Mouse (Mus musculus) adrenal gland, adult 18-20 months (tissue): ENCODE results near the gene Lix1l. TPM values are rescaled to one million over a fixed set of nuclear protein-coding genes. Genes with fewer than 3 reads are reported as not detected.
"Not testable (repeated sequence)": the region's sequence is repeated elsewhere in the genome, so short reads cannot be mapped to it uniquely, and the experiment has no call there.

Experiments
- DNase-seq, 2 experiments: peaks; one replicate each; pipeline ENCODE4 v3.0.0; 2021 to 2022; ENCODE audit warnings: low spot score in 2 of 2
- total RNA-seq, 2 experiments: library from RNA; stranded (reverse); gene quantifications; 1 replicate in 1 of 2; 2 replicates in 1 of 2; pipeline ENCODE4 v1.2.3; 2021

Gene Lix1l
- total RNA-seq, 2 experiments from 2014 or later = 24.4 to 39.1 TPM

- no peak for DNase-seq
Observed at GRCm38 (mm10) chr3:96617941-96618340, 17.0 kb downstream of the Lix1l start.

DNA sequence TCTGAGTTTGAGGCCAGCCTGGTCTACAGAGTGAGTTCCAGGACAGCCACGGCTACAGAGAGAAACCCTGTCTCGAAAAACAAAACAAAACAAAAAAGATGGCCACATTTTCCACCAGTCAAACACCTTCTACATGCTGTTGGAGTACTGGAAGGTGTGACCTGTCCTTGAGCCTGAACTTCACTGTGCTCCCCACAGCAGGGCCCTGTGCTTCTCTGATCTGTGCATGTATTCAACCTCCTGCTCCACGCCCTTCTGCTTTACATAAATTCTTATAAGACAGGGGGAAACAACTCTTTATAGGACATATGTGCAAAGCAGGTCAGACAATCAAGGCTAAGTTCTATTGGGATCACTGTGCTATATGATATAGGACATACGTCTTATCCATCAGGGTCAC lies 22.3 kb downstream of the Lix1l start:
- DNase-seq = no peak

GRCm38 (mm10) chr3:96629729-96630600 lies 29.0 kb downstream of the Lix1l start, which contains the start of gene Rbm8a:
Rbm8a (plus strand) TSS chr3:96629933.
- DNase-seq = peak; percentile 90 to 93

DNA sequence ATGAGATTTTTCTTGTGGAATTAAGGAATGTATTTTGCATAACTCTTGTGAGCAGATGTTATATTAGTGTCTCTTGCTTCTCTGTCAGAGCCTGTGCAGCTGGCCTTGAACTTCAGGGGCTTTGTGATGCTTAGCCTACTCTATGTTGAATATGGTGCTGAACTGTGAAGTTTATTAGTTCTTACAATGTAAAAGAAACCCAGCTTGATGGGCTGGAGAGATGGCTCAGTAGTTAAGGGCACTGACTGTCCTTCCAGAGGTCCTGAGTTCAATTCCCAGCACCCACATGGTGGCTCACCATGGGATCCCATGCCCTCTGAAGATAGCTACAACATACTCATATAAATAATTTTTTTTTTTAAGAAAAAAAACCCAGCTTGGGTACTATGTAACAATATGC lies 31.1 kb downstream of the Lix1l start:
- no peak for DNase-seq

DNA sequence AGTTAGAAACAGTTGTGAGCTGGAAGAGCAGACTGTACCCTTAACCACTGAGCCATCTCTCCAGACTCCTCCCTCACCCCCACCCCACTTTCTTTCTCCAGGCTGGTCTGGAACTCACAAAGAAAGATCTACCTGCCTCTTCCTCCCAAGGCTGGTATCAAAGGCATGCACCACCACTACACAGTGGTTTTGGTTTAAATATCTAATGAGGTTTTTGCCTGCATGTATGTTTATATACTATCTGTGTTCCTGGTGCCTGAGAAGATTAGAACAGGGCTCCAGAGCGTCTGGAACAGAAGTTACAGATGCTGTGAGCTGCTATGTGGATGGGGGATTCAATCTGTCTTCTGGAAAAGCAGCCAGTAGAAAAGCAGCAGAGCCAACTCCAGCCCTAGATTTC lies 33.1 kb downstream of the Lix1l start:
- DNase-seq = no peak

- DNase-seq = peak; percentile 90 to 92
Observed at GRCm38 (mm10) chr3:96634928-96635879, 34.3 kb downstream of the Lix1l start, which contains the start of the genes Pex11b and Gm42957. Pex11b (plus strand) TSS chr3:96635376. Gm42957 (plus strand) TSS chr3:96635474.

DNA sequence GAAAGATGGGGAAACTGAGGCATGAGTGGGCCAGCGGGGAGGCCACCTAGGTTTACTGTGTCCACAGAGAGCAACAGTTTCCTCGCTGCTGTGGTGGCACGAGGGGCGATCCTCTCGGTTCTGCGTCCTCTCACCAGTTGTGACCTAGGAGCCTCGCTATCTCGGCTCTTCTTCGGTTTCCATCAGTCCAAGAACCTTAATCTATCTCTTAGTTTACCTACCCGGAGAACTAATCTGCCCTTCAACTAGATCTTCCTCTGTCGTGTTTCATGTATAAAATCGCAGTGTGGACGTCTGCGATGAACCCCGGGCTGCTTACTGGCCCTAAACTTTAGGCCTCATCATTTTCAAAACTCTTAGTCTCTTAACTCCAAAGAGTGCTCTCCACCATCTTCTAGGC lies 35.0 kb downstream of the Lix1l start:
- no peak for DNase-seq

GRCm38 (mm10) chr3:96636448-96636847 lies 35.5 kb downstream of the Lix1l start:
- DNase-seq = no peak

DNA sequence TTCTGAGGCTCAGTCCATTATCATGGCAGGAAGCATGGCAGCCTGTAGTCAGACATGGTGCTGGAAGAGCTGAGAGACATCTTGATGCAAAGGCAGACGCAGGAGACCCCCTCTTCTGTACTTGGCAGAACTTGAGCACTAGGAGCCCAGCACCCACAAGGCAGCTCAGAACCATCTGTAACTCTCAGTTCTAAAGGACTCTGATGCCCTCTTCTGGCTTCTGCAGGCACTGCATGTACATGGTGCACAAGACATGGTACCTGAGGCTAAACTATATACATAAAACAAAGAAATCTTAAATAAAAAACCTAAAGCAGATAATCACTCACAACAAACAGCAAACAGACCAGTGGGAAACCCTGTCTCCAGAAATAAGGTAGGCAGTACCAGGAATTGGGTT lies 38.3 kb downstream of the Lix1l start:
- DNase-seq = peak; percentile 65 to 75

DNA sequence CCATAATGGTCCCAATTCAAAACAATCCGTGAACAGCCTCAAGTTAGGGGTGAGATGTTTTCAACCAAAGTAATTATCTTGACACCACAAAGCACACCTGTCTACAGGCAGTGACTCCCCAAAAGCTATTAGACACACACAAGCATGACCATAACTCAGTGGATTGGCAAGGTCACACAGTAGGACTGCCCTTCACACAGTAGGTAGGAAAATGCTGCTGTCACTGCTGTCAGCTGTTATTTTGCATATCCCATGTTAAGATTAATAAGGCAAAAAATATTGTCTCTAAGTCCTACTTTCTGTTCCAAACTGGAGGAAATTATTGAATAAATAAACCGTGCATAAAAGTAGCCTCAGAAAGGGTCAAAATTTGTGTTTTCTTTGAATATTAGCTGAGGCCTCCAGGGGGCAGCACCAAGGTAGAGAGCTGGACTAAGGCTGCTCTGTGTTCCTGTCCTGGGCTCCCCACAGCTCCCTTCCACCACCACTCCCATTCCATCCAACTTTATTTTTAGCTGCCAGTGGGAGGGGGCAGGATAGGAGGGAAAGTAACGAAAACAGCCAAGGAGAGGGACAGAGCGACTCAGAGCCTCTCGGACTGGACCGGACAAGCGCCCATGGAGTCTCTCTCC lies 44.2 kb downstream of the Lix1l start, which contains the start of gene Itga10:
Gene Itga10 (plus strand): TSS at position 567 of the 632 bp plus-strand sequence.
- DNase-seq = no peak

GRCm38 (mm10) chr3:96647365-96647764 lies 46.4 kb downstream of the Lix1l start:
- no peak for DNase-seq

DNA sequence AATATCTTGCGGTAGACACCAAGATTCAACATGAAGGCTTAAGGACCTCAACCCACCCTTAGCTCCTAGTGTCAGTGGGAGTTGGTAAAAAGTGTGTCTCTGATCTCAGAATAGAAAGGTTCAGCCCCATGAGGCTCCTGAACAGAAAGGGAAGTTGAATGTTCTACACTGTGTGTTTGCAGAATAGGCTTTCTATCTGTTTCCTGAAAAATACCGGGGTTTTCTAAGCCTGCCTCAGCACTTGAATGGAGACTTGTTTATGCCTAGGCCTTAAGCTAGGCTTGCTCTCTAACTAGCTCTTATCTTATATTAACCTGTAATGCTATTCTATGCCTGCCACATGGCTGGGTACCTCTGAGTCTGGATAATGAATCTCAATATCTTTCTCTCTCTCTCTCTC lies 60.0 kb downstream of the Lix1l start:
- DNase-seq = no peak

- no peak for DNase-seq
Observed at GRCm38 (mm10) chr3:96662731-96663316, 61.9 kb downstream of the Lix1l start.

DNA sequence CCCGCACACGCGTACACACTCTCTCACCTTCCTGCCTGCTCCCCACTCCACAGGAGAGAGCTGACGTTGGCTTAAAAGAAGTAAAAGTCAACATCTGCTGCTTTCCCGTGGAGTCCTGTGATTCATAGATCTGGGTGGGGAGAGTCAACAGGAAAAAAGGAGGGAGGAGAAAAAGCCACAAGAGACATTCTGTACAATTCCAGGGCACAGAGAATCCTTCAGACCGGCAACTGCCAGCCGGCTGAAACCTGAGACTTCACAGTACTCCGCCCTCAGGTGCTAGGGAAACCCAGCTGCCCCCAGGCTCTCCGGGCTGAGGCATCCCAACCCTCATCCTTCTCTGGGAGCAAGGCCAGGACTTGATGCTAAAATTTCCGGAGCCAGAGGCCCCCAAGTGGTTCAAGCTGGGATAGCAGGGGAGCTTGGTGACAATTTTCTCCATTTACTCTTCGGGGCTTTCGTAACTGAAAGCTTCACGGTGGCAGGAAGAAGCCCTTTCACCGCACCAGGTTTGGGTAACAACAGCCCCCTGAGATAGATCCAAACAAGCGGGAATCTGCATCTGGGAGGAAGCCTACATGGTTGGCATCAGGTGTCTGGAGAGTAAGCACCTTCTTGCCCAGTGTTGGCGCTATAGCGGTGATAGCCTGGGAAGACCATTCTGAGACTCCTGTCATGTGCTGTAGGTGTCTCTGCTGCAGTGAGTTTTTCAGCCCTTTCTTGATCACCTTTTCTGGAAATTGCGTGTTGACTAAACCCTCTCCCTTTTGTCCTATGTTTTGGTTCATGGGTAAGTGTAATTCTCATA lies 62.7 kb downstream of the Lix1l start:
- peak; percentile 75 to 76 for DNase-seq

- DNase-seq = not testable (repeated sequence)
Observed at GRCm38 (mm10) chr3:96665732-96666363, 64.9 kb downstream of the Lix1l start.

- no peak for DNase-seq
Observed at GRCm38 (mm10) chr3:96666916-96667315, 66.0 kb downstream of the Lix1l start.

GRCm38 (mm10) chr3:96667316-96667715 lies 66.4 kb downstream of the Lix1l start:
- DNase-seq = peak in 1 of 2 experiments; percentile 40

GRCm38 (mm10) chr3:96668424-96669067 lies 67.6 kb downstream of the Lix1l start:
- DNase-seq = no peak
